Mouse (Mus musculus): ENCODE measurements around the gene Ptprk. TPM values are rescaled to one million over a fixed set of nuclear protein-coding genes. Genes with fewer than 3 reads are reported as not detected.

Ptprk gene
- polyA plus RNA-seq, 1 experiment: 28.8 TPM

- Histone ChIP-seq H3ac (ENCODE audit: control insufficient read depth, insufficient read length) (no peak overlapping the region), H3K4me3 (no peak overlapping the region), H3K79me2 (ENCODE audit: control insufficient read depth, insufficient read depth) (peaks cover 5% of the 10 kb centered on the region), H3K36me3 (ENCODE audit: control insufficient read depth, insufficient read depth) (peaks cover 8% of the 10 kb centered on the region), H3K27me3 (ENCODE audit: control insufficient read depth, insufficient read depth, insufficient read length) (no peaks in the 10 kb centered on the region), H3K4me2 (ENCODE audit: low read depth) (no peak overlapping the region)
- TF ChIP-seq CEBPB (IDR thresholded peaks at IDR 0.05; ENCODE audit: insufficient read depth, poor library complexity, severe bottlenecking): no peak
- no peak for TF ChIP-seq REST (IDR thresholded peaks at IDR 0.05; ENCODE audit: insufficient read depth, insufficient read length)
- no peak for TF ChIP-seq USF1 (IDR thresholded peaks at IDR 0.05; ENCODE audit: low read depth)
Measured at GRCm38 (mm10) chr10:28262159-28262558, 187.5 kb downstream of the Ptprk start.

GRCm38 (mm10) chr10:28263546-28263945 lies 188.9 kb downstream of the Ptprk start:
- H3K4me2 ChIP-seq (ENCODE audit: low read depth): no peak overlapping the region
- no peak overlapping the region for H3K4me3 ChIP-seq
- no peak overlapping the region for H3ac ChIP-seq (ENCODE audit: control insufficient read depth, insufficient read length)
- TF ChIP-seq SRF (IDR thresholded peaks at IDR 0.05; ENCODE audit: control insufficient read depth, insufficient read length, low read depth): no peak
- TF ChIP-seq E2F4 (IDR thresholded peaks at IDR 0.05; ENCODE audit: insufficient read depth): no peak
- TF ChIP-seq CEBPB (IDR thresholded peaks at IDR 0.05; ENCODE audit: insufficient read depth, poor library complexity, severe bottlenecking): no peak
- no peak for TF ChIP-seq MYOG (IDR thresholded peaks at IDR 0.05; ENCODE audit: control insufficient read depth in 1 of 3, insufficient read depth in 1 of 3, insufficient read length in 2 of 3, low read depth in 2 of 3)
- TF ChIP-seq TCF3 (IDR thresholded peaks at IDR 0.05; ENCODE audit: insufficient read length, low read depth): no peak
- TF ChIP-seq POLR2AphosphoS2 (IDR thresholded peaks at IDR 0.05; ENCODE audit: insufficient read length, low read depth): no peak
- no peak for TF ChIP-seq REST (IDR thresholded peaks at IDR 0.05; ENCODE audit: insufficient read depth, insufficient read length)
- TF ChIP-seq TCF12 (IDR thresholded peaks at IDR 0.05; ENCODE audit: insufficient read depth, poor library complexity, severe bottlenecking): no peak
- no peak for TF ChIP-seq MAX (IDR thresholded peaks at IDR 0.05; ENCODE audit: low read depth)
- TF ChIP-seq USF1 (IDR thresholded peaks at IDR 0.05; ENCODE audit: low read depth): no peak
- TF ChIP-seq MYOD1 (IDR thresholded peaks at IDR 0.05; ENCODE audit: control insufficient read depth in 1 of 3, insufficient read length in 2 of 3, low read depth in 2 of 3): no peak
- TF ChIP-seq POLR2A (IDR thresholded peaks at IDR 0.05; ENCODE audit: insufficient read length, low read depth): no peak
- peaks cover 5% of the 10 kb centered on the region for H3K79me2 ChIP-seq (ENCODE audit: control insufficient read depth, insufficient read depth)
- H3K27me3 ChIP-seq (ENCODE audit: control insufficient read depth, insufficient read depth, insufficient read length): no peaks in the 10 kb centered on the region
- H3K36me3 ChIP-seq (ENCODE audit: control insufficient read depth, insufficient read depth): peaks cover 8% of the 10 kb centered on the region

- no peak overlapping the region for H3ac ChIP-seq (ENCODE audit: control insufficient read depth, insufficient read length)
- H3K4me2 ChIP-seq (ENCODE audit: low read depth): no peak overlapping the region
- TF ChIP-seq REST (IDR thresholded peaks at IDR 0.05; ENCODE audit: insufficient read depth, insufficient read length): no peak
- TF ChIP-seq CEBPB (IDR thresholded peaks at IDR 0.05; ENCODE audit: insufficient read depth, poor library complexity, severe bottlenecking): no peak
- no peak for TF ChIP-seq MYOG (IDR thresholded peaks at IDR 0.05; ENCODE audit: control insufficient read depth in 1 of 3, insufficient read depth in 1 of 3, insufficient read length in 2 of 3, low read depth in 2 of 3)
- no peaks in the 10 kb centered on the region for H3K79me2 ChIP-seq (ENCODE audit: control insufficient read depth, insufficient read depth)
- H3K27me3 ChIP-seq (ENCODE audit: control insufficient read depth, insufficient read depth, insufficient read length): no peaks in the 10 kb centered on the region
- H3K4me3 ChIP-seq: no peak overlapping the region
- peaks cover 8% of the 10 kb centered on the region for H3K36me3 ChIP-seq (ENCODE audit: control insufficient read depth, insufficient read depth)
Measured at GRCm38 (mm10) chr10:28270273-28270672, 195.7 kb downstream of the Ptprk start.

- H3K4me3 ChIP-seq: no peak overlapping the region
- no peaks in the 10 kb centered on the region for H3K36me3 ChIP-seq (ENCODE audit: control insufficient read depth, insufficient read depth)
- H3ac ChIP-seq (ENCODE audit: control insufficient read depth, insufficient read length): no peak overlapping the region
- H3K4me2 ChIP-seq (ENCODE audit: low read depth): no peak overlapping the region
- H3K79me2 ChIP-seq (ENCODE audit: control insufficient read depth, insufficient read depth): no peaks in the 10 kb centered on the region
- H3K27me3 ChIP-seq (ENCODE audit: control insufficient read depth, insufficient read depth, insufficient read length): no peaks in the 10 kb centered on the region
- TF ChIP-seq MAX (IDR thresholded peaks at IDR 0.05; ENCODE audit: low read depth) (no peak), REST (IDR thresholded peaks at IDR 0.05; ENCODE audit: insufficient read depth, insufficient read length) (no peak), TCF12 (IDR thresholded peaks at IDR 0.05; ENCODE audit: insufficient read depth, poor library complexity, severe bottlenecking) (no peak), SRF (IDR thresholded peaks at IDR 0.05; ENCODE audit: control insufficient read depth, insufficient read length, low read depth) (no peak), POLR2A (IDR thresholded peaks at IDR 0.05; ENCODE audit: insufficient read length, low read depth) (no peak), MYOG (IDR thresholded peaks at IDR 0.05; ENCODE audit: control insufficient read depth in 1 of 3, insufficient read depth in 1 of 3, insufficient read length in 2 of 3, low read depth in 2 of 3) (no peak), USF1 (IDR thresholded peaks at IDR 0.05; ENCODE audit: low read depth) (no peak), POLR2AphosphoS2 (IDR thresholded peaks at IDR 0.05; ENCODE audit: insufficient read length, low read depth) (no peak), CEBPB (IDR thresholded peaks at IDR 0.05; ENCODE audit: insufficient read depth, poor library complexity, severe bottlenecking) (no peak), TCF3 (IDR thresholded peaks at IDR 0.05; ENCODE audit: insufficient read length, low read depth) (no peak), MYOD1 (IDR thresholded peaks at IDR 0.05; ENCODE audit: control insufficient read depth in 1 of 3, insufficient read length in 2 of 3, low read depth in 2 of 3) (no peak)
Measured at GRCm38 (mm10) chr10:28271729-28272606, 197.3 kb downstream of the Ptprk start.

- no peaks in the 10 kb centered on the region for H3K27me3 ChIP-seq (ENCODE audit: control insufficient read depth, insufficient read depth, insufficient read length)
- no peaks in the 10 kb centered on the region for H3K36me3 ChIP-seq (ENCODE audit: control insufficient read depth, insufficient read depth)
- no peak overlapping the region for H3K4me3 ChIP-seq
- H3K79me2 ChIP-seq (ENCODE audit: control insufficient read depth, insufficient read depth): no peaks in the 10 kb centered on the region
- H3ac ChIP-seq (ENCODE audit: control insufficient read depth, insufficient read length): no peak overlapping the region
- TF ChIP-seq TCF3 (IDR thresholded peaks at IDR 0.05; ENCODE audit: insufficient read length, low read depth): no peak
- no peak for TF ChIP-seq MYOD1 (IDR thresholded peaks at IDR 0.05; ENCODE audit: control insufficient read depth in 1 of 3, insufficient read length in 2 of 3, low read depth in 2 of 3)
- TF ChIP-seq E2F4 (IDR thresholded peaks at IDR 0.05; ENCODE audit: insufficient read depth): no peak
- TF ChIP-seq TCF12 (IDR thresholded peaks at IDR 0.05; ENCODE audit: insufficient read depth, poor library complexity, severe bottlenecking): no peak
- no peak for TF ChIP-seq MYOG (IDR thresholded peaks at IDR 0.05; ENCODE audit: control insufficient read depth in 1 of 3, insufficient read depth in 1 of 3, insufficient read length in 2 of 3, low read depth in 2 of 3)
- no peak for TF ChIP-seq CEBPB (IDR thresholded peaks at IDR 0.05; ENCODE audit: insufficient read depth, poor library complexity, severe bottlenecking)
- TF ChIP-seq USF1 (IDR thresholded peaks at IDR 0.05; ENCODE audit: low read depth): no peak
- TF ChIP-seq POLR2AphosphoS2 (IDR thresholded peaks at IDR 0.05; ENCODE audit: insufficient read length, low read depth): no peak
- TF ChIP-seq POLR2A (IDR thresholded peaks at IDR 0.05; ENCODE audit: insufficient read length, low read depth): no peak
- TF ChIP-seq SRF (IDR thresholded peaks at IDR 0.05; ENCODE audit: control insufficient read depth, insufficient read length, low read depth): no peak
- TF ChIP-seq REST (IDR thresholded peaks at IDR 0.05; ENCODE audit: insufficient read depth, insufficient read length): no peak
- no peak for TF ChIP-seq MAX (IDR thresholded peaks at IDR 0.05; ENCODE audit: low read depth)
- H3K4me2 ChIP-seq (ENCODE audit: low read depth): no peak overlapping the region
Measured at GRCm38 (mm10) chr10:28278757-28279156, 204.1 kb downstream of the Ptprk start.

Measured in myocyte (in vitro differentiated cells).